Mouse (Mus musculus): Measurements from ENCODE around the gene Morf4l1.
A peak's percentile ranks its signal among the peaks of the same experiment; 100 is the strongest.
"Not testable (repeated sequence)": the region's sequence is repeated elsewhere in the genome, so short reads cannot be mapped to it uniquely, and the experiment has no call there.

The Morf4l1 gene

GRCm38 (mm10) chr9:90113651-90114566 lies 665 bp downstream of the Morf4l1 start:
- DNase-seq (ENCODE audit: low read depth, low spot score): peak; percentile 94

GRCm38 (mm10) chr9:90113151-90113550 lies 1.4 kb downstream of the Morf4l1 start:
- DNase-seq (ENCODE audit: low read depth, low spot score): peak; percentile 37

GRCm38 (mm10) chr9:90109386-90109785 lies 5.2 kb downstream of the Morf4l1 start:
- no peak for DNase-seq (ENCODE audit: low read depth, low spot score)

DNA sequence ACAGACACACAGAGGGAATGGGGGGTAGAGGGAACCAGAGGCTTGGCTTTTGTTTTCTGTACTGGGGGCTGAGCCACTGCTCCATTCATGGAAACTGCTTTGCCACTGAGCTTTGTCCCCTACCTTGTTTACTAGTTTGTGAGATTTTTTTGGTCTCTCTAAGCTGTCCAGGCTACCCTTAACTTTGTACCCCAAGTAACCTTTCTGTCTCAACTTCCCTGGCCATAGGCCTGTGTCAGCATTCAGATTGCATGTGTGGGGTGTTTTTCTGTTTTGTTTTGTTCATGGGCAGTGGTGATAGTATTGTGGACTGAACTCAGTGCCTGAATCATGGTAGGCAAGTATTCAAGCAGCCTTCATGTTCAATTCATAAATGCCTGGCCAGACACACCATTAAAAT lies 6.3 kb downstream of the Morf4l1 start:
- no peak for DNase-seq (ENCODE audit: low read depth, low spot score)

GRCm38 (mm10) chr9:90106915-90107314 lies 7.7 kb downstream of the Morf4l1 start:
- no peak for DNase-seq (ENCODE audit: low read depth, low spot score)

- DNase-seq (ENCODE audit: low read depth, low spot score): no peak
Observed at GRCm38 (mm10) chr9:90105462-90105861, 9.1 kb downstream of the Morf4l1 start.

DNA sequence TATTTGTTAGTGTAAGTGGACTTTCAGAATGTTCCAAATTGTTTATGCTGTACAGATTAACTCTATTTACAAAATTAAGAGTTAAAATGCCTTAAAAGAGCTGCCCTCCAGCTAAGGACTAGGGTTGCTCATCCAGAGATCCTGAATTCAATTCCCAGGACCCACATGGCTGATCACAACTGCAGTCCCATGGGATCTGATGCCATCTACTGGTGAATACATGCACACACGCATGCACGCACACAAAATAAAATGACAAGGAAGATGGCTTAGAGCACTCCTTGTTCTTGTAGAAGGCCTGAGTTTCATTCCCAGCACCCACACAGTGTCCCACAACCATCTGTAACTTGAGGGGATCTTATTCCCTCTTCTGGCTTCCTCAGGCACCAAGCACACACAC lies 13.8 kb downstream of the Morf4l1 start:
- no peak for DNase-seq (ENCODE audit: low read depth, low spot score)

DNA sequence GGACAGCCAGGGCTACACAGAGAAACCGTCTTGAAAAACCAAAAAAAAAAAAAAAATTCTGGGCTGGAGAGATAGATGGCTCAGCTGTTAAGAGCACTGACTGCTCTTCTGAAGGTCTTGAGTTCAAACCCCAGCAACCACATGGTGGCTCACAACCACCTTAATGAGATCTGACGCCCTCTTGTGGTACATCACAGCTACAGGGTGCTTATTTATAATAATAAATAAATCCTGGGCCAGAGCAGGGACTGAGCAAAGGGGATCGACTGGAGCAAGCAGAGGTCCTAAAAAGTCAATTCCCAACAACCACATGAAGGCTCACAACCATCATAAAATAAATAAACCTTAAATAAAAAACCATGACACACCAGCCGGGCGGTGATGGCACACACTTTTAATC lies 15.6 kb downstream of the Morf4l1 start:
- DNase-seq (ENCODE audit: low read depth, low spot score): peak; percentile 41

DNA sequence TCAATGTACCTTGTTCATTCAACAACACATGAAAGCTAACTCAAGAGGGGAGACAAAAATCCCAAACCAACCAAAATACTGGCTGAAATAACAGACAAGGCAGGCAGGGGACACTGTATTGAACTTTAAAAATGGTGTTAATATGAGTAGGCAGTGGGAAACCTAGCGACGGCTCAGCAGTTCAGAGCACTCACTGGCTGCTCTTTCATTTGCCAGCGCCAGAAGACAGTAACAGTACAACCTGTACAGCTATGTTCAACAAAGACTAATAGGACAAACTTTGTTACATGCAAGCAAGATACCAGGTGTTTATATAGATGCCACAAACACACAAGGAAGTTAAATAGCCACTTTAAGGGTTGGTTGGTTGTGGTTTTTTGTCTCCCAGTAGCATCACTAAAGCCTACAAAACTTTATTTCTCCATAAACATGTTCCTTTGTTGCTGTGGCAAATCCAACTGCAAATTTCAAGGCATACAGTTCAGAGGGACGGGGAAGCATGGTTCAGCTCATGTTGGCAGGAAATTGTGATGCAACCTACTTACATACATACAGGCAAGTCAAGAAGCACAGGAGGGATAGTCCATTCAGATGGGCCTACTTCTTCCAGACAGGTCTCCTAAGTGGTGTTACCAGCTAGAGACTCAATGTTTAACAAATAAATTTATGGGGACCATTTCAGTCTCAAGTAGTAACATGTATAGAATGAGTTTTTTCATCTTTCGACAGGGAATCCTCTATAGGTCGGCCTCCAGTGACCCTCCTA lies 25.1 kb downstream of the Morf4l1 start:
- no peak for DNase-seq (ENCODE audit: low read depth, low spot score)

DNA sequence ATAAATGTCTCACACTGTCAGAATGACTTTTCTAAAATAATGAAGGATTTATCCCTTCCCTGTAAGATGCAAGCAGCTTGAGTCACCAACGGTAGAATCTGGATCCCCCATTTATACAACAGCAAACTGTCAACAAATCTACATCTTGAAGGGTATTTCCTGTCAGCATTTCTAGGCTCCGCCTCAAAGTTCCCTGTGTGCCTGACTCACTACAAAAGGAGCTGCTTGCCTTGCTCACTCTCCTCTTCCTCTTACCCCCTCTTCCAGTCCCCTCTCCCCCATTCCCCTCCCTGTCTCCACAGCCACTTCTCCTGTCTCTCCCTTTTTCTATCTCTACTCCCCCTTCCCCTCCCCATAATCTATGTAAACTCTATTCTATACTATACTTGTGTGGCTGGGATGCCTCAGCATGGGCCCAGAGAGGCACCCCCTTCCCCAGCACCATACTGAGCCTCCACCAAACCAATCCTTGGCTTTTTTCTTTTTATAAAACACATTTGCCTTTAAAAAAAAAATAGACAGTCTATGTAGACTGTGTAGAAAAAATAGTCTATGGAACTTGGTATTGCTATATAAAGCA lies 26.6 kb downstream of the Morf4l1 start:
- DNase-seq (ENCODE audit: low read depth, low spot score): no peak

DNA sequence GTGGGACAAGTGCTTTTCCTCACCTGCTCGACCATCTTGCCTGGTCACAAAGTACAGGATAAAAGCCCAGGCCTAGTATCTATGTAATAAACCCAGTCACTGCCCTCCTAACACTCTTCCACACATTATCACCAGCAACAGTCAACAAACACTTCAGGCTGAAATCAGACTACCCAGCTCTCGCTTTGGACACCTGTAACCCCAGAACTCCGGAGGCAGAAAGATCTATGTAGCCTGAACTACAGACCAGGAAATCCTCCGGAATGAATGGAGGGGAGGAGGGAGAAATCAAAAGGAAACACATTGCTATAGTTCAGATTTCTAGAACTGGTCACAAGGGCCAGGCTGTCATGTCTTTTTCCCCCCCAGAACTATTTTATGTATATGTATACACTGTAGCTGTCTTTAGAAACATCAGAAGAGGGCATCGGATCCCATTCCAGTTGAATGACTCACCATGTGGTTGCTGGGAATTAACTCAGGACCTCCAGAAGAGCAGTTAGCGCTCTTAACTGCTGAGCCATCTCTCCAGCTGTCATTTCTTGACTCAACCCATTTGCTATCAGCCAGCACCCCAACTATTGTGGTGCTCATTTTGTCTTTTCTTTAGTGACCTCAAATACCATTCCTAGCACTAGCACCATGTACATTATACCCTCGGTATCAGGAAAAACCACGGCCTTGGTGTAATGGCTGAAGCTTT lies 29.7 kb downstream of the Morf4l1 start:
- no peak for DNase-seq (ENCODE audit: low read depth, low spot score)

DNA sequence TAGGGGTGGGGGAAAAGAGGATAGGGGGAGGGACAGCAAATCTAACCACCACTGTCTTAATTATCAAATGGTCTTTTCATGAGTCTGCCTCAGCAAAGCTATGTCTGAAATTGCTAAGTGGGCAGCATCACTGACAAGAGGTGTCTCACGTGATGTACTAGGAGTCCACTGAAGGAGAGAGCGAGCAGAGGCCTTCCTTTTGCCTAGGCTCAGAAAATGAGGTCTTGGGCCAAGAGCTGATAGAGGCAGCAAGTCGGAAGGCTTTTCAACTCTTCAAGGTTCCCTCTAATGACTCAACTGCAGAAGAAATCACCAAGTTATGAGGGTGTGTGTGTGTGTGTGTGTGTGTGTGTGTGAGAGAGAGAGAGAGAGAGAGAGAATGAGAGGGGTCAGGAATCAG lies 30.4 kb downstream of the Morf4l1 start:
- DNase-seq (ENCODE audit: low read depth, low spot score): no peak

GRCm38 (mm10) chr9:90082992-90083391 lies 31.6 kb downstream of the Morf4l1 start:
- no peak for DNase-seq (ENCODE audit: low read depth, low spot score)

GRCm38 (mm10) chr9:90081961-90082360 lies 32.6 kb downstream of the Morf4l1 start:
- not testable (repeated sequence) for DNase-seq (ENCODE audit: low read depth, low spot score)

DNA sequence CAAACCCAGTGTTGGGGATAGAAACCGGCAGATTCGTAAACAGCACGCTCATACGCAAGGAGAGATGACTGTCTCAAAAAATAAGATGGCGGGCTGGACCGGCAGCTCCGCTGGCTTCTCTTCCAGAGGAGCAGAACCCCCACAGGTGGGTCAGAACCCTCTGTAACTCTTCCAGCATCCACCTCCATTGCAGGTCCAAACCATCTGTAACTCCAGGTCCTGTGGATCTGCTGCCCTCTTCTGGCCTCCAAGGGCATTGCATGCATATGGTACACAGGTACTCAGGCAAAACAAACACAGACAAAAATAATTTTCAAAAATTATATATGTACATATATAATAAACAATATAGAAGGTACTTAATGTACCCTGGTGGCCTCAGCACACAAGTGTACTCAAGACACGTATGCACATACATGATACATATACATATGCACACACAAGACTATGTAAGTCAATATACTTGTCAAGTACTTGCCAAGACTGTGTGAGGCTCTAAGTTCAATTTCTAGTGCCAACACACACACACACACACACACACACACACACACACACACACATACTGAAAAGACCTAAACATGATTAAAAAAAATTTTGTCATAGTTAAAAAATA lies 37.6 kb downstream of the Morf4l1 start:
- DNase-seq (ENCODE audit: low read depth, low spot score): peak; percentile 78

DNA sequence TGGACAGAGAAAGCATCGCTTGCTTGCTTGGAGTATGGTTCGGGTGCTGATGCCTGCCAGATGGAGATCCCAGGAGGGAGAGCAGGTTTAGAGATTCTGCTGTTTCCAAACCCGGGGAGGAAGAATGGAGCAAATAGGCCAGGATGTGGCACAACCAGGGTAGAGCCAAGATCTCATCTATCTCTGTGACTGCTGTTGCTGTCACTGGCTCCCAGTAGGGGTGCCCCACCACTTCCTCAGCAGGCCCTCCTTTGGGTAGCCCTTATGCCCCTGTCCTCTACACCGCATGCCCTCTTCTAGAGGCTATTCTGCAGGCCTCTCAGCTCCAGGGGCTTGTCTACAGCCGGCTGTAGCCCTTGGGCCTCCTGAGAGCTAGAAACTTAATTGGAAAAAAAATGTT lies 38.4 kb downstream of the Morf4l1 start:
- DNase-seq (ENCODE audit: low read depth, low spot score): no peak

GRCm38 (mm10) chr9:90075336-90075735 lies 39.2 kb downstream of the Morf4l1 start:
- no peak for DNase-seq (ENCODE audit: low read depth, low spot score)

DNA sequence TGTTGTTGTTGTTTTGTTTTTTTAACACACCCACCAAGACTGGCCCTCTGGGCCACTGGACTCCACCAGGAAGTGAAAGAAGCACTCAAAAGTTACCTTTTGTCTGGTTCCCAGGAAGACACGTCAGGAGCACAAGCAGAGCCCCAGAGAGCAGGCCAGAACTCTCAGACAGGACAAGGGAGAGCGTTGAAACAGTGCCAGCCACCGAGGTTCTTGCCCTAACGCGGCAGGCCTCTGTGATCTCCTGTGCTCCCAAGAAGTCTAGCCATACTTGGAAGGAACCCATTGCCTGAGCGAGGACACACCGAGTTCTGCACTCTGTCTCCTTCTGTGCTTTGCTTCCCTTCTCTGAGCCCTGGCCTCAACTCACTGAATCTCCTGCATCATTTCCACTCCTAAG lies 44.4 kb downstream of the Morf4l1 start:
- no peak for DNase-seq (ENCODE audit: low read depth, low spot score)

- no peak for DNase-seq (ENCODE audit: low read depth, low spot score)
Observed at GRCm38 (mm10) chr9:90069485-90069884, 45.1 kb downstream of the Morf4l1 start.

DNA sequence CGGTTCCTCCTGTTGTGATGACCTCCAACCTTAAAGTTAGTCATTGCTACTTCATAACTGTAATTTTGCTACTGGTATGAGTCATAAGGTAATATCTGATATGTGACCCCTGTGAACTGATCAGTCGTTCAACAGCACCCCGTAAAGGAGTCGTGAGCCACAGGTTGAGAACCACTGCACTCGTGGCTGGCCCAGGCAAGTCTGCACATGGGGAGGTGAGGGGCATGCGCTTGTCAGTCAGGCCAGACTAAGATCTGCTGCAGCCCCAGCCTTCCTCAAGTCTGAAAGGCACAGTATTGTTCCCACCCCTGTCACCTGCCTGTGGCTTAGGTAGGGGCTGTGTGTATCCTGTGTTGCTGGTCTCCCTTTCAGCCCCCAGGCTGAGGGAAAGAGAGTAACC lies 45.8 kb downstream of the Morf4l1 start:
- no peak for DNase-seq (ENCODE audit: low read depth, low spot score)

- DNase-seq (ENCODE audit: low read depth, low spot score): no peak
Observed at GRCm38 (mm10) chr9:90067341-90067740, 47.2 kb downstream of the Morf4l1 start.

Measured in A20 (cell line).